Mouse (Mus musculus) 3134 (cell line): ENCODE measurements around the gene Uprt.
A peak's percentile ranks its signal among the peaks of the same experiment; 100 is the strongest.

Experiments used
- DNase-seq: peaks from one replicate; pipeline ENCODE4 v3.0.0-alpha.2; 2011; ENCODE audit warnings: low spot score; ENCODE audit not compliant: insufficient read length; ENCODE audit errors: extremely low read depth

Gene Uprt

GRCm38 (mm10) chrX:104482572-104483443, at the start of gene Uprt:
TSS of gene Uprt (plus strand) at chrX:104482818.
- DNase-seq: peak; percentile 84

- DNase-seq: peak; percentile 3
These were observed 49.2 kb upstream of the Uprt start for GRCm38 (mm10) chrX:104433456-104433855.

GRCm38 (mm10) chrX:104452433-104452832, 30.2 kb upstream of the Uprt start:
- no peak for DNase-seq

GRCm38 (mm10) chrX:104461755-104462154, 20.9 kb upstream of the Uprt start:
- DNase-seq: peak; percentile 44

- DNase-seq: no peak
These were observed 18.2 kb upstream of the Uprt start for GRCm38 (mm10) chrX:104464376-104464775.

GRCm38 (mm10) chrX:104478041-104478440, 4.6 kb upstream of the Uprt start:
- DNase-seq: no peak

GRCm38 (mm10) chrX:104483444-104483808, 808 bp downstream of the Uprt start:
- DNase-seq: peak; percentile 51

- DNase-seq: no peak
These were observed 3.0 kb downstream of the Uprt start for GRCm38 (mm10) chrX:104485596-104485995.

- peak; percentile 51 for DNase-seq
These were observed 5.4 kb downstream of the Uprt start for GRCm38 (mm10) chrX:104488036-104488435.

- no peak for DNase-seq
These were observed 6.4 kb downstream of the Uprt start for GRCm38 (mm10) chrX:104488870-104489467.

GRCm38 (mm10) chrX:104489626-104490355, 7.2 kb downstream of the Uprt start:
- DNase-seq: no peak

GRCm38 (mm10) chrX:104501765-104502164, 19.1 kb downstream of the Uprt start:
- DNase-seq: no peak

- DNase-seq: no peak
These were observed 60.0 kb downstream of the Uprt start for GRCm38 (mm10) chrX:104542635-104543034.

GRCm38 (mm10) chrX:104543919-104544595, 61.4 kb downstream of the Uprt start:
- no peak for DNase-seq

- DNase-seq: no peak
These were observed 62.7 kb downstream of the Uprt start for GRCm38 (mm10) chrX:104545283-104545682.
